Mouse (Mus musculus): ENCODE measurements around the gene Kcnmb1. TPM values are rescaled to one million over a fixed set of nuclear protein-coding genes. Genes with fewer than 3 reads are reported as not detected.

The Kcnmb1 gene
- polyA plus RNA-seq, 1 experiment, result 0.27 TPM

GRCm38 (mm10) chr11:33923031-33923430 lies 39.8 kb upstream of the Kcnmb1 start:
- Histone ChIP-seq H3K4me3 (ENCODE audit: extremely low read depth, insufficient read depth, insufficient read length) (no peak overlapping the region), H3K36me3 (ENCODE audit: control insufficient read depth, insufficient read depth, low read length) (no peaks in the 10 kb centered on the region), H3K27ac (ENCODE audit: insufficient read depth, low read length) (no peak overlapping the region), H3K4me1 (ENCODE audit: control insufficient read depth, insufficient read depth, insufficient read length) (no peaks in the 10 kb centered on the region), H3K27me3 (ENCODE audit: control insufficient read depth, insufficient read depth, low read length) (no peaks in the 10 kb centered on the region)
- 83% methylated on average over 3 of the region's 3 CpGs for WGBS
- no peak for DNase-seq (ENCODE audit: low read depth in 1 of 2, low spot score in 2 of 2)
- TF ChIP-seq CTCF (IDR thresholded peaks at IDR 0.05; ENCODE audit: extremely low read depth, insufficient read depth, insufficient read length, insufficient replicate concordance) (no peak), POLR2A (IDR thresholded peaks at IDR 0.05; ENCODE audit: low read depth, low read length) (no peak)

GRCm38 (mm10) chr11:33925778-33926177 lies 37.0 kb upstream of the Kcnmb1 start:
- WGBS, result 89% methylated on average over 8 of the region's 8 CpGs
- Histone ChIP-seq H3K27me3 (ENCODE audit: control insufficient read depth, insufficient read depth, low read length) (no peaks in the 10 kb centered on the region), H3K36me3 (ENCODE audit: control insufficient read depth, insufficient read depth, low read length) (no peaks in the 10 kb centered on the region), H3K4me1 (ENCODE audit: control insufficient read depth, insufficient read depth, insufficient read length) (no peaks in the 10 kb centered on the region), H3K4me3 (ENCODE audit: extremely low read depth, insufficient read depth, insufficient read length) (no peak overlapping the region), H3K27ac (ENCODE audit: insufficient read depth, low read length) (no peak overlapping the region)
- DNase-seq (ENCODE audit: low read depth in 1 of 2, low spot score in 2 of 2), result no peak
- TF ChIP-seq CTCF (IDR thresholded peaks at IDR 0.05; ENCODE audit: extremely low read depth, insufficient read depth, insufficient read length, insufficient replicate concordance), result no peak
- no peak for TF ChIP-seq POLR2A (IDR thresholded peaks at IDR 0.05; ENCODE audit: low read depth, low read length)

GRCm38 (mm10) chr11:33926551-33926950 lies 36.3 kb upstream of the Kcnmb1 start:
- 56% methylated on average over 2 of the region's 2 CpGs for WGBS
- H3K36me3 ChIP-seq (ENCODE audit: control insufficient read depth, insufficient read depth, low read length), result no peaks in the 10 kb centered on the region
- H3K27ac ChIP-seq (ENCODE audit: insufficient read depth, low read length), result no peak overlapping the region
- H3K4me1 ChIP-seq (ENCODE audit: control insufficient read depth, insufficient read depth, insufficient read length), result no peaks in the 10 kb centered on the region
- no peak overlapping the region for H3K4me3 ChIP-seq (ENCODE audit: extremely low read depth, insufficient read depth, insufficient read length)
- DNase-seq (ENCODE audit: low read depth in 1 of 2, low spot score in 2 of 2), result no peak
- no peaks in the 10 kb centered on the region for H3K27me3 ChIP-seq (ENCODE audit: control insufficient read depth, insufficient read depth, low read length)
- no peak for TF ChIP-seq CTCF (IDR thresholded peaks at IDR 0.05; ENCODE audit: extremely low read depth, insufficient read depth, insufficient read length, insufficient replicate concordance)
- TF ChIP-seq POLR2A (IDR thresholded peaks at IDR 0.05; ENCODE audit: low read depth, low read length), result no peak

GRCm38 (mm10) chr11:33927321-33927720 lies 35.5 kb upstream of the Kcnmb1 start:
- Histone ChIP-seq H3K4me3 (ENCODE audit: extremely low read depth, insufficient read depth, insufficient read length) (no peak overlapping the region), H3K27ac (ENCODE audit: insufficient read depth, low read length) (no peak overlapping the region), H3K36me3 (ENCODE audit: control insufficient read depth, insufficient read depth, low read length) (no peaks in the 10 kb centered on the region), H3K4me1 (ENCODE audit: control insufficient read depth, insufficient read depth, insufficient read length) (no peaks in the 10 kb centered on the region; the same call in 1 of the 2 replicates), H3K27me3 (ENCODE audit: control insufficient read depth, insufficient read depth, low read length) (no peaks in the 10 kb centered on the region)
- DNase-seq (ENCODE audit: low read depth in 1 of 2, low spot score in 2 of 2), result no peak
- WGBS, result 81% methylated on average over 6 of the region's 6 CpGs
- TF ChIP-seq CTCF (IDR thresholded peaks at IDR 0.05; ENCODE audit: extremely low read depth, insufficient read depth, insufficient read length, insufficient replicate concordance) (no peak), POLR2A (IDR thresholded peaks at IDR 0.05; ENCODE audit: low read depth, low read length) (no peak)

- no peaks in the 10 kb centered on the region for H3K27me3 ChIP-seq (ENCODE audit: control insufficient read depth, insufficient read depth, low read length)
- H3K4me3 ChIP-seq (ENCODE audit: extremely low read depth, insufficient read depth, insufficient read length), result no peak overlapping the region
- H3K27ac ChIP-seq (ENCODE audit: insufficient read depth, low read length), result no peak overlapping the region
- H3K4me1 ChIP-seq (ENCODE audit: control insufficient read depth, insufficient read depth, insufficient read length), result peaks cover 4% of the 10 kb centered on the region; the same call in 1 of the 2 replicates
- no peaks in the 10 kb centered on the region for H3K36me3 ChIP-seq (ENCODE audit: control insufficient read depth, insufficient read depth, low read length)
- no peak for DNase-seq (ENCODE audit: low read depth in 1 of 2, low spot score in 2 of 2)
- 52% methylated on average over 4 of the region's 4 CpGs for WGBS
- no peak for TF ChIP-seq CTCF (IDR thresholded peaks at IDR 0.05; ENCODE audit: extremely low read depth, insufficient read depth, insufficient read length, insufficient replicate concordance)
- no peak for TF ChIP-seq POLR2A (IDR thresholded peaks at IDR 0.05; ENCODE audit: low read depth, low read length)
Measured at GRCm38 (mm10) chr11:33927836-33928235, 35.0 kb upstream of the Kcnmb1 start.

- DNase-seq (ENCODE audit: low read depth in 1 of 2, low spot score in 2 of 2), result peak in 1 of 2 experiments; percentile 24
- H3K4me1 ChIP-seq (ENCODE audit: control insufficient read depth, insufficient read depth, insufficient read length), result peaks cover 6% of the 10 kb centered on the region; the same call in 1 of the 2 replicates
- H3K27ac ChIP-seq (ENCODE audit: insufficient read depth, low read length), result no peak overlapping the region
Measured at GRCm38 (mm10) chr11:33928658-33929057, 34.2 kb upstream of the Kcnmb1 start.

GRCm38 (mm10) chr11:33929412-33929811 lies 33.4 kb upstream of the Kcnmb1 start:
- peaks cover 6% of the 10 kb centered on the region; the same call in 1 of the 2 replicates for H3K4me1 ChIP-seq (ENCODE audit: control insufficient read depth, insufficient read depth, insufficient read length)
- no peak overlapping the region for H3K4me3 ChIP-seq (ENCODE audit: extremely low read depth, insufficient read depth, insufficient read length)
- no peak for DNase-seq (ENCODE audit: low read depth in 1 of 2, low spot score in 2 of 2)
- 86% methylated on average over 11 of the region's 11 CpGs for WGBS
- TF ChIP-seq POLR2A (IDR thresholded peaks at IDR 0.05; ENCODE audit: low read depth, low read length) (no peak), CTCF (IDR thresholded peaks at IDR 0.05; ENCODE audit: extremely low read depth, insufficient read depth, insufficient read length, insufficient replicate concordance) (no peak)
- H3K27me3 ChIP-seq (ENCODE audit: control insufficient read depth, insufficient read depth, low read length), result no peaks in the 10 kb centered on the region
- H3K27ac ChIP-seq (ENCODE audit: insufficient read depth, low read length), result no peak overlapping the region
- no peaks in the 10 kb centered on the region for H3K36me3 ChIP-seq (ENCODE audit: control insufficient read depth, insufficient read depth, low read length)

More at GRCm38 (mm10) chr11:33928658-33929057, 34.2 kb upstream of the Kcnmb1 start:
- TF ChIP-seq POLR2A (IDR thresholded peaks at IDR 0.05; ENCODE audit: low read depth, low read length) (no peak), CTCF (IDR thresholded peaks at IDR 0.05; ENCODE audit: extremely low read depth, insufficient read depth, insufficient read length, insufficient replicate concordance) (peak; percentile 31; the same call in 1 of the 2 replicates)
- 51% methylated on average over 7 of the region's 7 CpGs for WGBS
- H3K27me3 ChIP-seq (ENCODE audit: control insufficient read depth, insufficient read depth, low read length), result no peaks in the 10 kb centered on the region
- H3K36me3 ChIP-seq (ENCODE audit: control insufficient read depth, insufficient read depth, low read length), result no peaks in the 10 kb centered on the region
- no peak overlapping the region for H3K4me3 ChIP-seq (ENCODE audit: extremely low read depth, insufficient read depth, insufficient read length)
